Mouse (Mus musculus) heart, adult 2 months (tissue): ENCODE results near the gene Rab22a.

ENCODE experiments used
- CTCF ChIP-seq: fragments of 200-600 bp; IDR thresholded peaks from 2 replicates; pipeline ENCODE4 v1.8.1; 2022; ENCODE audit warnings: antibody characterized with exemption, mild to moderate bottlenecking, moderate library complexity
- POLR2A ChIP-seq: fragments of 200-500 bp; IDR thresholded peaks from 2 replicates; pipeline ENCODE4 v1.6.1; 2011; ENCODE audit warnings: mild to moderate bottlenecking, low read depth, low read length, control low read depth; ENCODE audit not compliant: insufficient read depth

DNA sequence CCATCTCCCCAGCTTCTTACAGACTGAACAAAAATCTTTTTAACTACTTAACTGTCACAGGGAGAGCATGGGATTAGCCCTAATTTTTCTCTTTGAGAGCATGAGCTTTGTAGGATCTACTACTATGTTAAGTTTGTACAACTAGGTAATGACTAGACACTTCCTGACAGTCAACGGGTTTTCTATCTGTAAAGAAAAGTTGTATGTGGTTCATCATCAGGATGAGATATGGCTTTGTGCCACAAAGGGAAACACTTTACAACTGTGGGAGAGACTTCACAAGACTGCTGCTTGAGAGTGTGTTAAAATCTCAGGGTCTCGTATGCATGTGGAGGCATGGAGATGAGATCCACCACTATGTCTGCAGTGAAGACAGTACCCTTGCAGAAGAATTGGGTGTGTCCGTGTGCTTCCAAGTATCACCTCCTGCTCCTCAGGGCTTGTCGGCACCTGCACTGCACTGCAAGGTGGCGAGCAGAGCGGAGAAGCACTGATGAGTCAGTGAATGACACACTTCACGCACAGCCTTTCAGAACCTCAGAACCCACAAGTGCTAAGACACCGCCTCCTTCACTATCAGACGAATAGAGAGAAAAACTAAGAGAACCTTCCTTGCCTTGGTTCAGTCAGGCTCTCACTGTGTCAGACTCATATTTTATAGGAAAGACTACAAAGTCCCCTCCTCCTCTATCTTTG lies 2.8 kb downstream of the Rab22a start:
- no peak for TF ChIP-seq POLR2A
- TF ChIP-seq CTCF, result no peak
